Mouse (Mus musculus) heart, embryonic 10.5 days (tissue): ENCODE data around the gene Tada2a. TPM values are rescaled to one million over a fixed set of nuclear protein-coding genes. Genes with fewer than 3 reads are reported as not detected.

Experiments
- DNase-seq: peaks from one replicate; pipeline ENCODE4 v3.0.0-alpha.2; 2017; ENCODE audit warnings: low spot score
- H3K27ac ChIP-seq: fragments of 300-500 bp; sonication (generic); 2 replicates; pipeline ENCODE4 v1.5.1; 2016; ENCODE audit warnings: mild to moderate bottlenecking
- H3K27me3 ChIP-seq: fragments of 300-500 bp; sonication (generic); 2 replicates; pipeline ENCODE4 v1.6.1; 2016; ENCODE audit warnings: mild to moderate bottlenecking; ENCODE audit not compliant: poor library complexity, insufficient read depth, severe bottlenecking
- H3K36me3 ChIP-seq: fragments of 300-500 bp; sonication (generic); 2 replicates; pipeline ENCODE4 v1.6.1; 2016; ENCODE audit warnings: mild to moderate bottlenecking, moderate library complexity
- H3K4me1 ChIP-seq: fragments of 300-500 bp; sonication (generic); 2 replicates; pipeline ENCODE4 v1.6.1; 2016; ENCODE audit warnings: mild to moderate bottlenecking
- H3K4me3 ChIP-seq: fragments of 300-500 bp; sonication (generic); 2 replicates; pipeline ENCODE4 v1.5.1; 2016; ENCODE audit warnings: mild to moderate bottlenecking, moderate library complexity
- H3K9me3 ChIP-seq: fragments of 300-500 bp; sonication (generic); 2 replicates; pipeline ENCODE4 v1.6.1; 2016; ENCODE audit warnings: mild to moderate bottlenecking, moderate library complexity
- WGBS: fragments of 180-500 bp; shearing (Covaris S2); methylation state at CpG from one replicate; pipeline ENCODE4 v1.1.7; 2016; 5-methylcytosine and 5-hydroxymethylcytosine counted together
- polyA plus RNA-seq: library from polyadenylated mRNA; unstranded; fragments of >200 nt; fragmentation: Nextera tagmentation; extraction: Ambion mirVana; gene quantifications from 2 replicates; pipeline ENCODE4 v1.2.1, GENCODE M21; 2016

Gene Tada2a
- polyA plus RNA-seq, 1 experiment from 2014 or later = 31.4 TPM

DNA sequence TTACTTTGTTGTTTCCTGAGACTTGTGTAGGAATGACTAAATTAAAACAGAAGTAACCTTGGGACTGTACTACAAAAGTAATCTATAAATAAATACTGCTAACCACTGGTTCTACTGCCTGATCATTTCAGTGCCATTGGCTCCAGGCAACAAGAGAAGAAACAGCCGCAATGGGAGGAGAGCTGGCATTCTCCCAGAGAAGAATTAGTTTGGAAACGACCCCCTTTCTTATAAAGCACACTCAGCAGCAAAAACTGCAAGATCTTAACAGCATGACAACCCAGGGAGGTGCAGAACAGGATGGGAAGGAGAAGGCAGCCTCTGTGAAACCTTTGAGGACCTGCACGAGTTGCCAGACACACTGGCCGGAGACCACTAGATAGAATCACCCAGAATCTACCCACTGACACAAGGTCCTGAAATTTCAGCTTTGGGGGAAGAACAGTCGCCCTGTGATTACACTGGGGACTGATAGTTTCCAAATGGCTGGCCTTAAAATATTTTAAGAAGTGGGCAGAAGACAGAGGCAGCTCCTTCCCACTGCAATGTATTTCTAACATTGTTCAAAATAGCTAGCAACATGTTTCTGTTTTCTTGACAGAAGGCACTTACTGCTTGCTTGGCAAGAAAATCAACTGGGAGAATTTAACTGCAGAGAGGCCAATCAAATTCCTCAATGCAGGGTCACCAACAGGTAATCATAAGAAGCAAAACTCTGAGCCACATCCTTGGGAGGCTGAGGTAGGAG, 32.0 kb downstream of the Tada2a start:
- DNase-seq = no peak
- Histone ChIP-seq H3K9me3 (no peaks in the 10 kb centered on the region), H3K4me1 (no peaks in the 10 kb centered on the region), H3K27me3 (no peaks in the 10 kb centered on the region), H3K4me3 (no peak overlapping the region), H3K36me3 (peaks cover 76% of the 10 kb centered on the region), H3K27ac (no peak overlapping the region)
- WGBS = 84% methylated on average over 5 of the region's 5 CpGs

DNA sequence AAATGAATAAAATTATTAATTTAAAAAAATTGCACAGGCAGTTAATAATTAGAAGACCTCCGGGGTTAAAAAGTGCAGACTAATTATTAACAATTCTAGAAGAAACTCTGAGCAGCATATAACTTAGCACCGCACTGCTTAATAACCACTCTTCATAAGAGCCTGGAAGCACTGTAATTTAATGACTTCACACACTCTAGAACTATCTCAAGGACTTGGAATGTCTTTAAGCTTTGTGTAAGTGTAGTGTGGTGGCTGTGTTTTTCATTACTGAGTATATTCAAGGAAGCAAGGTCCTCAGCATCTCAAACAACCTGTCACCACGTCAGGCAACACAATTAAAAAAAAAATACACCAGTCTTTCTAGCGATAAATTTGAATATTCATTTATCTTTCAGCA, 34.3 kb downstream of the Tada2a start:
- H3K4me1 ChIP-seq = no peaks in the 10 kb centered on the region
- no peak overlapping the region for H3K4me3 ChIP-seq
- H3K27me3 ChIP-seq = no peaks in the 10 kb centered on the region
- WGBS = 85% methylated on average over 4 of the region's 4 CpGs
- DNase-seq = no peak
- H3K36me3 ChIP-seq = peaks cover 71% of the 10 kb centered on the region
- no peaks in the 10 kb centered on the region for H3K9me3 ChIP-seq
- no peak overlapping the region for H3K27ac ChIP-seq

DNA sequence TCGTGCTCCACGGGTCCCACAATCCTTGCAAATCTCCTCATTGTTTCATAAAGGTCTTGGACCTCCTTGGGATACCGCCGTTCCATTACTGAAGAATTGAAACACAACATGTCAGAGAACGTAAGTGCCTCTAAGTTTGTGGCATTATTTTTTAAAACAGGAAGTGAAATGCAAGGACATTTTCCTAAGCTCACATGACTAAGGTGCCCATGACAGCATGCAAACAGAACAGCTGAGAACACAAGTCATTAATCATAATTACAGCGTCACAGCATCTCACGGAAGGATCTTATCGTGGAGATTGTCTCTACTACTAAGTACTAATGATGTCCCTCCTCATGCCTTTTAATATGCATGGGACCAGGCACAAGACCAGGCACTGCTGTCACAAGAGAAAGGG, 38.8 kb downstream of the Tada2a start:
- Histone ChIP-seq H3K27ac (no peak overlapping the region), H3K27me3 (no peaks in the 10 kb centered on the region), H3K4me3 (no peak overlapping the region), H3K4me1 (no peaks in the 10 kb centered on the region), H3K36me3 (peaks cover 70% of the 10 kb centered on the region), H3K9me3 (no peaks in the 10 kb centered on the region)
- no peak for DNase-seq
- 94% methylated on average over 8 of the region's 8 CpGs for WGBS

GRCm38 (mm10) chr11:84081901-84082300, 47.5 kb downstream of the Tada2a start:
- Histone ChIP-seq H3K27ac (no peak overlapping the region), H3K4me3 (no peak overlapping the region), H3K4me1 (peaks cover 10% of the 10 kb centered on the region; the same call in 1 of the 2 replicates), H3K9me3 (no peaks in the 10 kb centered on the region), H3K27me3 (no peaks in the 10 kb centered on the region), H3K36me3 (peaks cover 50% of the 10 kb centered on the region)
- WGBS = 94% methylated on average over 5 of the region's 5 CpGs
- DNase-seq = no peak

DNA sequence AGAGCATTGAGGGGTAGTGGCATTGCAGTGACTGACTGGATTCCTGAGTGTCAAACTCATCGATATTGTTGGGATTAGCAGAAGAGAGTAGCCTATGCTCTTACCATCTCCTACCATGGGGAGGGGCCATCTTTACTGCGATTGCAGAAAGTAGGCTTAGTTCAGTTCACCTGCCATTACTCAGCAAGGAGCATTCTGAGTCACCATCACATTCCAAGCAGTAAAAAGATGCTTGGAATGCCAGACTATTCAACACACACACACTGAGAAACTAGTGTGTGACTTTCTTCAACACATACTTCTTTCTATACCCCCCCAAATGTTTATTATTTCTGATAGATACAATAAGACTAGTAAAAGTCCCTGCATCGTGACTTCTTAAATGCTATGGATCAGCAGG, 49.1 kb downstream of the Tada2a start:
- WGBS = 73% methylated on average over 3 of the region's 3 CpGs
- no peak for DNase-seq
- peaks cover 40% of the 10 kb centered on the region for H3K36me3 ChIP-seq
- no peaks in the 10 kb centered on the region for H3K9me3 ChIP-seq
- no peaks in the 10 kb centered on the region for H3K27me3 ChIP-seq
- peaks cover 10% of the 10 kb centered on the region; the same call in 1 of the 2 replicates for H3K4me1 ChIP-seq
- H3K27ac ChIP-seq = no peak overlapping the region
- H3K4me3 ChIP-seq = no peak overlapping the region

DNA sequence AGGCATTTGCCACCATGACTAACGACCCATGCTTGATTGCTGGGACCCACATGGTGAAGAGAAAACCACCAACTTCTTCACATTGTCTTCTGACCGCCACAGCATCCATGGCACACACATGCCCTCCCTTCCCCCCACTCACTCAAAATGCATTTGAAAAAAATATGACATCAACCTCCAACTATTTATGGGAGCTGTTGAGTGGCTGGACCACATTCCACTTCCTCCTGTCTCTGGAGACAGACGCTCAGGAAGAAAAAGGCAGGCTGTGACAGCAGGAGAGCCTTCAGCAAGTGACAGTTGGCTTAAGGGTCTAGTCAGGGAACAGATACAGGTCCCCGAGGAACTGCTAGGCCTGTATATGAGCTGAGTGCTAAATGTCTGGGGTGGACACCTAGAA, 49.5 kb downstream of the Tada2a start:
- Histone ChIP-seq H3K9me3 (no peaks in the 10 kb centered on the region), H3K27me3 (no peaks in the 10 kb centered on the region), H3K4me3 (no peak overlapping the region), H3K27ac (no peak overlapping the region), H3K36me3 (peaks cover 40% of the 10 kb centered on the region), H3K4me1 (peaks cover 10% of the 10 kb centered on the region; the same call in 1 of the 2 replicates)
- no peak for DNase-seq
- WGBS = 58% methylated on average over 4 of the region's 4 CpGs

DNA sequence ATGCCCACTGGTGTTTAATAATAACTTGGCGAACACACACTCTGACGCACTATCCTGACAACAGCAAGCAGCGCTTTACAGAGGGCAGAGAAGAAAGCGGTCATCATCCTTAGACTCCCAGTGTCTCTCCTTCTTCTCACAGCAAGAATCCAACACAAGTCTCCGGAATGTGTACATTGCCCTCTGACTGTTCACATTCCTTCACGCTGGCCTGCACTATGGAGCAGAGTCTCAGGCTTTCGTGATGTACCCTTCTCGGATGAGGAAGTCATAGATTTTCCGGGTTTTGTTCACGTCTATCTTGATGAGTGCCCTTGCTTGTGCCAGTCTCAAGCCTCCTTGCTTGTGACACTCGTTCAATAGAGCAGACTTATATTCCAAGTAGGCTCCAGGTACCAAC, 50.0 kb downstream of the Tada2a start:
- Histone ChIP-seq H3K9me3 (no peaks in the 10 kb centered on the region), H3K27me3 (no peaks in the 10 kb centered on the region), H3K36me3 (peaks cover 37% of the 10 kb centered on the region), H3K4me3 (no peak overlapping the region), H3K27ac (no peak overlapping the region), H3K4me1 (peaks cover 10% of the 10 kb centered on the region; the same call in 1 of the 2 replicates)
- no peak for DNase-seq
- WGBS = 93% methylated on average over 11 of the region's 11 CpGs

DNA sequence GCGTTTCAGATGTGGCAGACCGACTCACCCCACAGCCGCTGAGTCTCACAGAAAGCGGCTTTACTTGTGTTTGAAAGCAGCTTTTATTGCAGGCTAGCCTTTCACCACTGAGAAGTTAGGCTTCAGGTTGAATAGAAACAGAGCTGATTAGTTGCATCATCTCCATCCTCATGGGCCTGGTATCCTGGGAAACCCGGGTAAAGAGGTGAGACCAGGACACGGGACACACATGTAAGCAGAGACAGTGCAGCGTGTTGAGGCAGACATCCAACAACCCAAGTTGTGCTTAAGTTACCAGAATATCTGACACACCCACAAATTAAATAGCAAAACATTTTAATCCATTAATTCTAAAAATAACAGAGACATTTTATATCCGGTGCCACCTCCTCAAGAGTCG, 50.8 kb downstream of the Tada2a start:
- no peaks in the 10 kb centered on the region for H3K9me3 ChIP-seq
- H3K36me3 ChIP-seq = peaks cover 34% of the 10 kb centered on the region
- no peaks in the 10 kb centered on the region for H3K27me3 ChIP-seq
- 92% methylated on average over 9 of the region's 9 CpGs for WGBS
- no peak overlapping the region for H3K4me3 ChIP-seq
- peaks cover 10% of the 10 kb centered on the region; the same call in 1 of the 2 replicates for H3K4me1 ChIP-seq
- H3K27ac ChIP-seq = no peak overlapping the region
- no peak for DNase-seq

GRCm38 (mm10) chr11:84077008-84077407, 52.4 kb downstream of the Tada2a start:
- Histone ChIP-seq H3K4me1 (peaks cover 17% of the 10 kb centered on the region), H3K9me3 (no peaks in the 10 kb centered on the region), H3K27me3 (no peaks in the 10 kb centered on the region), H3K27ac (no peak overlapping the region), H3K36me3 (peaks cover 21% of the 10 kb centered on the region), H3K4me3 (no peak overlapping the region)
- peak; percentile 30 for DNase-seq
- WGBS = 71% methylated on average over 2 of the region's 2 CpGs

GRCm38 (mm10) chr11:84073816-84074764, 55.3 kb downstream of the Tada2a start:
- no peak overlapping the region for H3K4me3 ChIP-seq
- no peaks in the 10 kb centered on the region for H3K9me3 ChIP-seq
- H3K36me3 ChIP-seq = peaks cover 7% of the 10 kb centered on the region; the same call in 1 of the 2 replicates
- H3K27ac ChIP-seq = no peak overlapping the region
- peaks cover 16% of the 10 kb centered on the region for H3K27me3 ChIP-seq
- DNase-seq = no peak
- WGBS = 80% methylated on average over 7 of the region's 7 CpGs
- peaks cover 7% of the 10 kb centered on the region for H3K4me1 ChIP-seq

- Histone ChIP-seq H3K27ac (no peak overlapping the region), H3K9me3 (no peaks in the 10 kb centered on the region), H3K4me3 (no peak overlapping the region), H3K4me1 (peaks cover 17% of the 10 kb centered on the region), H3K27me3 (peaks cover 26% of the 10 kb centered on the region), H3K36me3 (no peaks in the 10 kb centered on the region)
- 50% methylated on average over 9 of the region's 9 CpGs for WGBS
- no peak for DNase-seq
Measured at GRCm38 (mm10) chr11:84072904-84073651, 56.3 kb downstream of the Tada2a start.

DNA sequence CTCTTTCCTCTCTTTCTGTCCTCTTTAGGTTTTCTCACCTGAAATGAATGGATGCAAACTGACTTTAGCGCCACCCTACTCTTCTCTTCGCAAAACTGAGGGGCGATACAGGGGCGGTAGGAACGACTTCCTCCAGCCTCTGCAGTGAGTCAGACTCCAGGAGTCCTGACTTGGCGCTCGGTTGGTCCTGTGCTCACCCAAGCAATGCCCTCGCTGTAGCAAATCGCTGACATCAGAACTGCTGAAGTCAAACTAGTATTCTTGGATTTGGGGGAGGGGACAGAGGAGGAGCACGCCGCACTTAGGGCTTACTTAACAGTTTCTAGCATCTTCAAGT, 60.4 kb downstream of the Tada2a start, which contains the start of gene Dusp14:
Gene Dusp14 (minus strand): TSS at position 228 of the 337 bp plus-strand sequence.
- Histone ChIP-seq H3K9me3 (no peaks in the 10 kb centered on the region), H3K4me3 (peak within 1 kb of the TSS; percentile 79), H3K4me1 (peaks cover 40% of the 10 kb centered on the region), H3K36me3 (no peaks in the 10 kb centered on the region), H3K27ac (peak within 1 kb of the TSS; percentile 82), H3K27me3 (peaks cover 46% of the 10 kb centered on the region)
- DNase-seq = no peak
- whole genome bisulfite sequencing = 6% methylated on average over 11 of the region's 11 CpGs
